Comparison of ENCODE assay signal across 8 mouse cellular contexts in genomic region chr17:29346496-29347125, GRCm38 (mm10). TPM values are rescaled to one million over a fixed set of nuclear protein-coding genes. Genes with fewer than 3 reads are reported as not detected.
A peak's percentile ranks its signal among the peaks of the same experiment; 100 is the strongest.
DNase-seq lines count a peak whose midpoint lies in the region; ATAC-seq and TF ChIP-seq lines count a peak whose summit lies in the region.

No protein-coding gene starts in this region.

- H3K36me3 ChIP-seq in CH12.LX (replicated peaks in 1 of 2; ENCODE audit: control insufficient read depth in 1 of 2, insufficient read depth in 1 of 2, low read length in 1 of 2), result peaks cover 19 to 37% of the 10 kb centered on the region in 2 experiments
- peaks cover 31% of the 10 kb centered on the region for H3K36me3 ChIP-seq in embryonic facial prominence, embryonic 13.5 days
- peaks cover 21% of the 10 kb centered on the region for H3K36me3 ChIP-seq in hindbrain, embryonic 13.5 days
- H3K36me3 ChIP-seq in limb, embryonic 14.5 days (ENCODE audit: control insufficient read depth, insufficient read depth, low read length), result peaks cover 13% of the 10 kb centered on the region
- H3K36me3 ChIP-seq in neural tube, embryonic 11.5 days (ENCODE audit: control insufficient read depth, insufficient read depth, low read length), result no peaks in the 10 kb centered on the region

- H3K27me3 ChIP-seq in CH12.LX (replicated peaks), result no peaks in the 10 kb centered on the region
- no peaks in the 10 kb centered on the region for H3K27me3 ChIP-seq in embryonic facial prominence, embryonic 13.5 days
- H3K27me3 ChIP-seq in hindbrain, embryonic 13.5 days, result no peaks in the 10 kb centered on the region
- H3K27me3 ChIP-seq in limb, embryonic 14.5 days (ENCODE audit: control insufficient read depth, insufficient read depth, low read length), result no peaks in the 10 kb centered on the region
- H3K27me3 ChIP-seq in neural tube, embryonic 11.5 days (ENCODE audit: control insufficient read depth, insufficient read depth, low read length), result no peaks in the 10 kb centered on the region

- DNase-seq in adrenal gland, adult 2 months, result peak; percentile 40
- no peak for DNase-seq in adrenal gland, adult 8-10 months
- no peak for DNase-seq in CH12.LX (ENCODE audit: extremely low read depth)
- peak; percentile 55 for DNase-seq in limb, embryonic 14.5 days (ENCODE audit: low spot score)
- DNase-seq in neural tube, embryonic 11.5 days (ENCODE audit: low spot score), result peak; percentile 50
- DNase-seq in gastrocnemius, postnatal 25 days, result no peak

- TF ChIP-seq RAD21 in CH12.LX (IDR thresholded peaks at IDR 0.05; ENCODE audit: low read depth, low read length), result no peak

- peaks cover 19% of the 10 kb centered on the region for H3K79me2 ChIP-seq in CH12.LX (replicated peaks; ENCODE audit: control insufficient read depth, extremely low read depth, insufficient read depth, poor library complexity, severe bottlenecking)

- dilution Hi-C loops in CH12.LX (cut with MboI; ENCODE audit: extremely low pct_ligation_motif_present, extremely low pct_unique_long_range_greater_than_20kb, low sequenced_read_pairs), result no loop called here

- in situ Hi-C loops in CH12.LX (cut with MboI; ENCODE audit: low pct_ligation_motif_present, low pct_unique_long_range_greater_than_20kb, low sequenced_read_pairs), result no loop called here

- TF ChIP-seq CTCF in CH12.LX (conservative IDR thresholded peaks at IDR 0.05 in 1 of 2, IDR thresholded peaks at IDR 0.05 in 1 of 2; ENCODE audit: low read depth in 2 of 2, low read length in 2 of 2), result no peak

- H3K4me2 ChIP-seq in CH12.LX (ENCODE audit: insufficient read depth, low read depth, poor library complexity, severe bottlenecking), result peak overlapping the region; percentile 83
- peak overlapping the region; percentile 73 for H3K4me2 ChIP-seq in embryonic facial prominence, embryonic 13.5 days
- H3K4me2 ChIP-seq in hindbrain, embryonic 13.5 days, result peak overlapping the region; percentile 71
- H3K4me2 ChIP-seq in limb, embryonic 14.5 days (replicated peaks; ENCODE audit: low read depth, low read length, severe bottlenecking), result peak overlapping the region; percentile 65
- peak overlapping the region; percentile 80 for H3K4me2 ChIP-seq in neural tube, embryonic 11.5 days (ENCODE audit: low read depth)

- peaks cover 14 to 40% of the 10 kb centered on the region in 2 experiments for H3K4me1 ChIP-seq in CH12.LX (ENCODE audit: control insufficient read depth in 1 of 2, insufficient read depth in 2 of 2)
- H3K4me1 ChIP-seq in embryonic facial prominence, embryonic 13.5 days, result peaks cover 39% of the 10 kb centered on the region
- peaks cover 45% of the 10 kb centered on the region for H3K4me1 ChIP-seq in hindbrain, embryonic 13.5 days (replicated peaks)
- peaks cover 25% of the 10 kb centered on the region for H3K4me1 ChIP-seq in limb, embryonic 14.5 days (ENCODE audit: control insufficient read depth, insufficient read depth, low read length)
- peaks cover 16% of the 10 kb centered on the region for H3K4me1 ChIP-seq in neural tube, embryonic 11.5 days (ENCODE audit: control insufficient read depth, insufficient read depth, low read length)

- TF ChIP-seq POLR2A in CH12.LX (IDR thresholded peaks at IDR 0.05; ENCODE audit: low read depth, low read length), result no peak
- no peak for TF ChIP-seq POLR2A in limb, embryonic 14.5 days (IDR thresholded peaks at IDR 0.05; ENCODE audit: borderline replicate concordance, extremely low read depth, insufficient read depth, insufficient read length)

- peak overlapping the region; percentile 85 to 99 (median 96) for H3K4me3 ChIP-seq in CH12.LX (replicated peaks in 1 of 3; ENCODE audit: low read depth in 2 of 3, low read length in 2 of 3, poor library complexity in 1 of 3)
- peak overlapping the region; percentile 89 for H3K4me3 ChIP-seq in embryonic facial prominence, embryonic 13.5 days
- peak overlapping the region; percentile 87 for H3K4me3 ChIP-seq in hindbrain, embryonic 13.5 days
- peak overlapping the region; percentile 72 for H3K4me3 ChIP-seq in limb, embryonic 14.5 days (replicated peaks; ENCODE audit: low read length)
- peak overlapping the region; percentile 76 for H3K4me3 ChIP-seq in neural tube, embryonic 11.5 days (ENCODE audit: low read depth, low read length)

- 3% methylated on average over 11 of the region's 11 CpGs for WGBS in embryonic facial prominence, embryonic 13.5 days
- WGBS in hindbrain, embryonic 13.5 days, result 3% methylated on average over 11 of the region's 11 CpGs
- 6% methylated on average over 11 of the region's 11 CpGs for WGBS in limb, embryonic 14.5 days
- WGBS in neural tube, embryonic 11.5 days, result 5% methylated on average over 11 of the region's 11 CpGs

- H3K9me3 ChIP-seq in CH12.LX (replicated peaks; ENCODE audit: low read length), result no peaks in the 10 kb centered on the region
- H3K9me3 ChIP-seq in embryonic facial prominence, embryonic 13.5 days, result no peaks in the 10 kb centered on the region
- H3K9me3 ChIP-seq in hindbrain, embryonic 13.5 days, result no peaks in the 10 kb centered on the region
- no peaks in the 10 kb centered on the region for H3K9me3 ChIP-seq in limb, embryonic 14.5 days (ENCODE audit: control insufficient read depth, low read length)
- H3K9me3 ChIP-seq in neural tube, embryonic 11.5 days (ENCODE audit: control insufficient read depth, low read length), result no peaks in the 10 kb centered on the region

- TF ChIP-seq EP300 in CH12.LX (IDR thresholded peaks at IDR 0.05; ENCODE audit: low read length), result no peak

- no peak for ATAC-seq in embryonic facial prominence, embryonic 13.5 days (ENCODE audit: insufficient number of reproducible peaks, insufficient read depth, low FRiP score, low TSS enrichment, low read depth)
- ATAC-seq in hindbrain, embryonic 13.5 days (ENCODE audit: low FRiP score), result 0 out of 2 replicates have a peak, but pooled peaks have one; percentile 4
- no peak for ATAC-seq in limb, embryonic 14.5 days (ENCODE audit: low FRiP score, low read depth)
- ATAC-seq in neural tube, embryonic 11.5 days (ENCODE audit: insufficient read depth, low FRiP score, low TSS enrichment), result no peak

- H3K27ac ChIP-seq in CH12.LX (ENCODE audit: insufficient read depth, low read depth), result no peak overlapping the region
- H3K27ac ChIP-seq in embryonic facial prominence, embryonic 13.5 days, result peak overlapping the region; percentile 92
- peak overlapping the region; percentile 95 for H3K27ac ChIP-seq in hindbrain, embryonic 13.5 days
- peak overlapping the region; percentile 88 for H3K27ac ChIP-seq in limb, embryonic 14.5 days (replicated peaks; ENCODE audit: low read depth, low read length)
- peak overlapping the region; percentile 69 for H3K27ac ChIP-seq in neural tube, embryonic 11.5 days (ENCODE audit: low read depth, low read length)

- H3K9ac ChIP-seq in CH12.LX (ENCODE audit: insufficient read depth, low read depth), result peak overlapping the region; percentile 88
- H3K9ac ChIP-seq in embryonic facial prominence, embryonic 13.5 days, result peak overlapping the region; percentile 93
- peak overlapping the region; percentile 93 for H3K9ac ChIP-seq in hindbrain, embryonic 13.5 days
- H3K9ac ChIP-seq in limb, embryonic 14.5 days (ENCODE audit: low read depth, low read length, severe bottlenecking), result peak overlapping the region; percentile 80
- H3K9ac ChIP-seq in neural tube, embryonic 11.5 days (ENCODE audit: low read length), result peak overlapping the region; percentile 75

RNA-seq across cellular contexts. Expression of gene Mtch1, which starts 1.1 kb away (rescaled TPM):
- 100 to 1,000 TPM; 220 to 280 TPM for total RNA-seq in adrenal gland, adult 2 months (2021)
- polyA plus RNA-seq in adrenal gland, adult 2 months (2012; rRNA removed), result 331 and 392 TPM in 2 replicates
- total RNA-seq in adrenal gland, adult 8-10 months (2022), result 100 to 1,000 TPM; 236 to 274 (median 253) TPM
- total RNA-seq in CH12.LX (2012; rRNA removed), result 139 and 143 TPM in 2 replicates
- 56.8 and 66.1 TPM in 2 replicates for total RNA-seq in CH12.LX (2014; rRNA removed)
- 102 and 110 TPM in 2 replicates for polyA plus RNA-seq in CH12.LX (2012; ENCODE audit: insufficient read length, low read depth)
- polyA plus RNA-seq in embryonic facial prominence, embryonic 13.5 days (2015; fragmentation: Nextera tagmentation; extraction: Ambion mirVana), result 284 and 299 TPM in 2 replicates
- polyA plus RNA-seq in hindbrain, embryonic 13.5 days (2015; fragmentation: Nextera tagmentation; extraction: Ambion mirVana), result 423 TPM in 2 replicates
- polyA plus RNA-seq in limb, embryonic 14.5 days (2012; rRNA removed), result 469 and 541 TPM in 2 replicates
- polyA plus RNA-seq in limb, embryonic 14.5 days (2014; fragmentation: Nextera tagmentation; extraction: Ambion mirVana), result 420 and 443 TPM in 2 replicates
- 402 and 441 TPM in 2 replicates for polyA plus RNA-seq in neural tube, embryonic 11.5 days (2014; fragmentation: Nextera tagmentation; extraction: Ambion mirVana)
- total RNA-seq in gastrocnemius, postnatal 25 days (2021), result 100 to 1,000 TPM; 104 to 106 TPM

RNA-seq across cellular contexts. Expression of gene Fgd2, which starts 14.1 kb away (rescaled TPM):
- total RNA-seq in adrenal gland, adult 2 months (2021), result 1 to 10 TPM; 2.6 to 3.4 TPM
- polyA plus RNA-seq in adrenal gland, adult 2 months (2012; rRNA removed), result 10.0 and 17.2 TPM in 2 replicates
- total RNA-seq in adrenal gland, adult 8-10 months (2022), result 10 to 100 TPM in 1 of 4 experiments, 1 to 10 TPM in 3; 2.1 to 11.1 (median 6.9) TPM
- total RNA-seq in CH12.LX (2012; rRNA removed) (48.3 and 67.6 TPM in 2 replicates), CH12.LX (2014; rRNA removed) (41.7 and 41.9 TPM in 2 replicates)
- 49.2 and 54.4 TPM in 2 replicates for polyA plus RNA-seq in CH12.LX (2012; ENCODE audit: insufficient read length, low read depth)
- 11.5 and 12.9 TPM in 2 replicates for polyA plus RNA-seq in embryonic facial prominence, embryonic 13.5 days (2015; fragmentation: Nextera tagmentation; extraction: Ambion mirVana)
- polyA plus RNA-seq in hindbrain, embryonic 13.5 days (2015; fragmentation: Nextera tagmentation; extraction: Ambion mirVana), result 3.8 and 5.3 TPM in 2 replicates
- 9.4 and 10.8 TPM in 2 replicates for polyA plus RNA-seq in limb, embryonic 14.5 days (2012; rRNA removed)
- 6.2 and 8.4 TPM in 2 replicates for polyA plus RNA-seq in limb, embryonic 14.5 days (2014; fragmentation: Nextera tagmentation; extraction: Ambion mirVana)
- polyA plus RNA-seq in neural tube, embryonic 11.5 days (2014; fragmentation: Nextera tagmentation; extraction: Ambion mirVana), result 2.8 and 3.5 TPM in 2 replicates
- 1 to 10 TPM; 1.2 to 1.6 TPM for total RNA-seq in gastrocnemius, postnatal 25 days (2021)

RNA-seq across cellular contexts. Expression of gene Pi16, which starts 29.1 kb away (rescaled TPM):
- 10 to 100 TPM; 23.1 to 35.5 TPM for total RNA-seq in adrenal gland, adult 2 months (2021)
- polyA plus RNA-seq in adrenal gland, adult 2 months (2012; rRNA removed), result 21.5 and 29.9 TPM in 2 replicates
- total RNA-seq in adrenal gland, adult 8-10 months (2022), result 10 to 100 TPM in 3 of 4 experiments, 1 to 10 TPM in 1; 9.0 to 16.7 (median 14.0) TPM
- total RNA-seq in CH12.LX (2012; rRNA removed) (0.13 TPM in 1 of 2 replicates, not detected in the other), CH12.LX (2014; rRNA removed) (not detected in 2 replicates)
- not detected in 2 replicates for polyA plus RNA-seq in CH12.LX (2012; ENCODE audit: insufficient read length, low read depth)
- polyA plus RNA-seq in embryonic facial prominence, embryonic 13.5 days (2015; fragmentation: Nextera tagmentation; extraction: Ambion mirVana), result 0.23 and 0.27 TPM in 2 replicates
- 1.3 and 2.0 TPM in 2 replicates for polyA plus RNA-seq in hindbrain, embryonic 13.5 days (2015; fragmentation: Nextera tagmentation; extraction: Ambion mirVana)
- polyA plus RNA-seq in limb, embryonic 14.5 days (2012; rRNA removed), result 2.0 and 2.6 TPM in 2 replicates
- polyA plus RNA-seq in limb, embryonic 14.5 days (2014; fragmentation: Nextera tagmentation; extraction: Ambion mirVana), result 1.4 and 2.2 TPM in 2 replicates
- 0.23 and 0.36 TPM in 2 replicates for polyA plus RNA-seq in neural tube, embryonic 11.5 days (2014; fragmentation: Nextera tagmentation; extraction: Ambion mirVana)
- 10 to 100 TPM; 27.9 to 47.2 TPM for total RNA-seq in gastrocnemius, postnatal 25 days (2021)

Comparison
In these comparisons a context has a peak if more than half of its experiments do, and no peak if none do; other contexts are left out.
1. DNase-seq: peak in adrenal gland, adult 2 months (single experiment), limb, embryonic 14.5 days (single experiment) and neural tube, embryonic 11.5 days (single experiment); none in adrenal gland, adult 8-10 months (single experiment), CH12.LX (single experiment) and gastrocnemius, postnatal 25 days (single experiment).
2. Peak in every context shown above with its lines, with median percentiles within 50 percentile points of each other: H3K4me2 ChIP-seq, H3K4me3 ChIP-seq and H3K9ac ChIP-seq.